Mouse (Mus musculus): ENCODE data around the gene Crim1.

DNA sequence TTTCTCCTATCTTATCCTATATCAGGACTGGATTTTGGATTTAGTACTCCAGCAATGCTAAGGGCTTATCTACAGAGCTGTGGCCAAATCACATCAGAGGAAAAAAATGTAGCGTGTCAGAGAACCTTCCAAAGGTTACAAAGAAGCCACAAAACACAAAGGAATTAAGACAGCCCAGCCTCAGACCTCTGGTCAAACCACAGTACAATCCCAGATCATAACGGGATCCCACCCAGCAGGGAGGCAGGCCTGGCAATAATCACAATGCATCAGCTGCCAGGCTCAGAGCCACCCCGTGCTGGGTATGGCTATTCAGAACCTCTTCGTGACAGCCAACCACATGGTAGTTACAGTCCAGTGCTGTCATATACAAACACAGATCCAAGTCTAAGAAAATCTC lies 201.7 kb downstream of the Crim1 start:
- no peak for TF ChIP-seq GATA1 (IDR thresholded peaks at IDR 0.05; ENCODE audit: low read length)
- no peak for TF ChIP-seq TAL1 (IDR thresholded peaks at IDR 0.05; ENCODE audit: low read length)

All from erythroblast, embryonic 14.5 days (primary cell).